Mouse (Mus musculus): ENCODE results near the gene Dcun1d1. TPM values are rescaled to one million over a fixed set of nuclear protein-coding genes. Genes with fewer than 3 reads are reported as not detected.

The Dcun1d1 gene
- polyA plus RNA-seq, 1 experiment from 2014 or later: 86.5 TPM

GRCm38 (mm10) chr3:35849326-35849725 is 87.9 kb downstream of the Dcun1d1 start:
- no peak for DNase-seq (ENCODE audit: low spot score)
- H3K4me3 ChIP-seq: no peak overlapping the region
- H3K36me3 ChIP-seq: peaks cover 39% of the 10 kb centered on the region
- H3K9me3 ChIP-seq: no peaks in the 10 kb centered on the region
- H3K27ac ChIP-seq: no peak overlapping the region
- no peaks in the 10 kb centered on the region for H3K4me1 ChIP-seq (replicated peaks)
- WGBS: 94% methylated on average over 9 of the region's 9 CpGs
- no peaks in the 10 kb centered on the region for H3K27me3 ChIP-seq (ENCODE audit: insufficient read depth, poor library complexity, severe bottlenecking)

Other genes with a start within 250 kb of the Dcun1d1 start
- gene Atp11b, start 183.3 kb downstream of the Dcun1d1 start, polyA plus RNA-seq (2016; fragmentation: Nextera tagmentation; extraction: Ambion mirVana): 21.8 and 27.4 TPM in 2 replicates
- gene Mccc1, start 63.2 kb upstream of the Dcun1d1 start, polyA plus RNA-seq (2016; fragmentation: Nextera tagmentation; extraction: Ambion mirVana): 29.9 and 35.4 TPM in 2 replicates
- not detected in 2 replicates for gene Ccdc144b, start 116.1 kb upstream of the Dcun1d1 start, polyA plus RNA-seq (2016; fragmentation: Nextera tagmentation; extraction: Ambion mirVana)
- 84.5 and 93.6 TPM in 2 replicates for gene Acad9, start 128.5 kb upstream of the Dcun1d1 start, polyA plus RNA-seq (2016; fragmentation: Nextera tagmentation; extraction: Ambion mirVana)
- 7.1 and 7.5 TPM in 2 replicates for gene D3Ertd254e, start 213.6 kb upstream of the Dcun1d1 start, polyA plus RNA-seq (2016; fragmentation: Nextera tagmentation; extraction: Ambion mirVana)